Mouse (Mus musculus) megakaryocyte, embryonic 14.5 days (primary cell): Measurements from ENCODE around the gene Lrrc1.

Source experiments
- FLI1 ChIP-seq: IDR thresholded peaks from 2 replicates; pipeline ENCODE4 v1.6.1; 2012; ENCODE audit warnings: low read length, inconsistent platforms, mixed read lengths
- GATA1 ChIP-seq: IDR thresholded peaks from 3 replicates; pipeline ENCODE4 v1.6.1; 2012; ENCODE audit warnings: mixed read lengths, low read length, inconsistent platforms, borderline replicate concordance

DNA sequence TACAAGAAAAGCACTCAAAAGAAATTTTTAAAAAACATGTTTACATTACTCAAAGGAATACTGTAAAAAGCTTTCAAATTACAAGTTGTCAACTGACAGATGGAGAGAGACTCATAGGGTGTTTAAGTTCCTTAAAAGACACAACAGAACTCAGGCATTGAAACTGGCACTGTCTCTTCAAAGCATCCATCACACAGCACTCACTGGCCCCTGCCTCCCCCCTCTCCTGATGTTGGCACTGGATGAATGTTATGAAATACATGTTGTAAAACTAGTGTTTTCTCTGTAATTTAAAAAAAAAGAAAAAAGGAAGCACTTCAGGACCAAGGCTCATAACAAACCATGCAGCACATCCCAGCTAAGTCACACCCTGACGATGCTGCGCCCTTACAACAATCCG lies 61.1 kb downstream of the Lrrc1 start:
- TF ChIP-seq GATA1 (no peak), FLI1 (no peak)
